Mouse (Mus musculus) gastrocnemius, adult 18-20 months (tissue): ENCODE measurements at regions not wholly inside any gene's neighbourhood (a gene's known extent, or its start where the extent isn't known, plus 50 kb on each side); places are given as distances from the start of the nearest gene placed in this dataset.
"Not testable (repeated sequence)": the region's sequence is repeated elsewhere in the genome, so short reads cannot be mapped to it uniquely, and the experiment has no call there.

Experiments used
- DNase-seq: peaks from one replicate; pipeline ENCODE4 v3.0.0; 2021; ENCODE audit warnings: low spot score

DNA sequence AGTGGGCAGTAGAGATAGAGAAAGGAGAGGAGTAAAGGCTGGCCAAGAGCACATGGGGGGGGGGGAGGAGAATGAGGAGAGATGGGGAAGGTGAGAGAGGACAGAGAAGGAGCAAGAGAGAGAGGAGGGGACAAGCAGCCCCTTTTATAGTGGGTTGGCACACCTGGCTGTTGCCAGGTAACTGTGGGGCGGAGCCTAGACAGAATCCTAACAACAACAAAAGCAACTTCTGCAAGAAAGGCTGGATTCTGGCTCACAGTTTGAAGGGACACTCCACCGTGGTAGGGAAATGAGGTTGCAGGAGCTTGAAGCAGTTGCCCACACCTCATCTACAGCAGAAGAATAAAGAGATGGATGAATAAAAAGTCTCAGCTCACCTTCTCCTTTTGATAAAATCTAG is 115.1 kb upstream of the Rhobtb1 start:
- no peak for DNase-seq

GRCm38 (mm10) chr10:69044171-69044651 is 107.0 kb upstream of the Rhobtb1 start:
- DNase-seq = no peak

DNA sequence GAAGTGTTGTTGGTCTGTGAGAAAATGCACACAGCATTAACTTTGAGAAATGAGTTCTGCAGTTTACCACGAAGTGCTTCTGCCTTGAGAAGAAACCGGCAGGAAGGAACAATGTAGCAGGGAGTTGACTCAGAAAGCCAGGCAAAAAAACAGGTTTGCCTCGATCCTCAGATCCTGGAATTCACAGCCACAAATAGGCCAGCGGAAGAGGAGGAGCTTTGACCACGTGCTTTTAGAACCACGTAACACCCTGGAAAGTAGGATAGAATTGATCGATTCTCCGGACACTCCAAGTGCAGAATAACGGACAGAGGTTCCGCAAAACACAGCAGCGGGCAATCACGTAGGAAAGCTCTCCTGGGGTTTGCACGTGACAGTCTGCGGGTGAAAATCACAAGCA is 106.0 kb upstream of the Rhobtb1 start:
- DNase-seq = no peak

DNA sequence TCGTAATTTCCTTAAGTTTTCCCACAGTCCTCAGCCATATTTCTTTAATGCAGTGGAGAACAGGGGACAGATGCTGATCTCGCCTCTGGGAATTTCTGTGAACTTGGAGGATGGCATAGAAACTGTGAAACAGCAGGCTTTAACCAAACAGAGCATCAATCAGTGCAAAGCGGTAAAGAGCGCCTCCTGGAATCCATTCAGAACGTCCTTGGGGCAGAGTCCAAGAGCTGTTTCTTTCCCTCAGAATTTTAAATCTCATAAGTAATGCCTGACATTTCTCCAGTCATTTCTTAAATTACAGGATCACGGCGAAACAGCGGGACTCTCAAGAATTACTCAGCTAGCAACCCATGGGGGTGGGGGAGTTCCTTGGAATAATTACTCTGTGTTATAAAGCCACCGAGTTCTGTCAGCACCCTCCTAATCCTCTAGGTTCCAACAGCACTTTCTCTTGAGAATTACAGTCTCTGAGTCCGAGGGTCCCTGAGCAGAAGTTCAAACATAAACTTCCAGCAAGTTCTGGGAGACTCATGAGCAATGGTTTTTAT is 105.2 kb upstream of the Rhobtb1 start:
- DNase-seq = no peak

GRCm38 (mm10) chr10:69078008-69078407 is 73.2 kb upstream of the Rhobtb1 start:
- no peak for DNase-seq

GRCm38 (mm10) chr10:69086184-69086583 is 65.0 kb upstream of the Rhobtb1 start:
- DNase-seq = no peak

GRCm38 (mm10) chr10:69091872-69092271 is 59.4 kb upstream of the Rhobtb1 start:
- no peak for DNase-seq

DNA sequence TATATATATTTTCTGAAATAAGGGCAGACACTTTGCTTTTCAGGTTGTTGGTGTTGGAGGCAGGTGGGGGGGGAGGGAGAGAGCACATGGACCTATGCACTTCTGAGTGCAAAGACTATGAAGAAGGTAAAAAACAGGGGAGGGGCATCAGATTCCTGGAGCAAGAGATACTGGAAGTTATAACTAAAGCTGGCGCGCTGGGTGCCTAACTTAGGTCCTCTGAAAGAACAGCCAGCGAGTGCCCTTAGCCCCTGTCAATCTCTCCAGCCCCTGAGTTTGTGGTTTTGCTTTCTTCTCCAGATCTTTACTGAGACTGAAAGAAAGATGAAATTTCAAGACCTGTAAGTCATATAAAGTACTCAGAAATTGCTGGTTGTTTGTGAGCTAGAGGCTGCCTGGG is 51.2 kb upstream of the Rhobtb1 start:
- no peak for DNase-seq

- not testable (repeated sequence) for DNase-seq
These were observed 50.5 kb upstream of the Rhobtb1 start for GRCm38 (mm10) chr10:69100742-69101141.
